Mouse (Mus musculus): ENCODE measurements around the gene Cpn2. TPM values are rescaled to one million over a fixed set of nuclear protein-coding genes. Genes with fewer than 3 reads are reported as not detected.

Cpn2 gene
- polyA plus RNA-seq, 1 experiment from 2014 or later = not detected

Other genes with a start within 250 kb of the Cpn2 start
- 14.5 and 17.0 TPM in 2 replicates for gene Hes1, start 203.1 kb downstream of the Cpn2 start, polyA plus RNA-seq (2015; fragmentation: Nextera tagmentation; extraction: Ambion mirVana)
- 0.25 and 0.27 TPM in 2 replicates for gene Lrrc15, start 15.8 kb upstream of the Cpn2 start, polyA plus RNA-seq (2015; fragmentation: Nextera tagmentation; extraction: Ambion mirVana)
- 0.61 and 1.0 TPM in 2 replicates for gene Gp5, start 43.3 kb upstream of the Cpn2 start, polyA plus RNA-seq (2015; fragmentation: Nextera tagmentation; extraction: Ambion mirVana)
- 8.8 and 9.6 TPM in 2 replicates for gene Atp13a3, start 138.5 kb upstream of the Cpn2 start, polyA plus RNA-seq (2015; fragmentation: Nextera tagmentation; extraction: Ambion mirVana)